Mouse (Mus musculus) B cell, adult 67 days (primary cell): ENCODE measurements around the gene Smurf1. TPM values are rescaled to one million over a fixed set of nuclear protein-coding genes. Genes with fewer than 3 reads are reported as not detected.

Experiments
- total RNA-seq, 2 experiments: library from RNA; stranded (reverse); gene quantifications; 4 replicates each; pipeline ENCODE4 v1.2.4; 2023

Gene Smurf1
- 10 to 100 TPM; 21.5 to 25.2 TPM for total RNA-seq

GRCm38 (mm10) chr5:144965639-144966351, at the start of gene Smurf1:
Gene Smurf1 (minus strand): TSS chr5:144965847.

Other genes with a start within 250 kb of the Smurf1 start
- gene Tmem130, start 204.0 kb downstream of the Smurf1 start, total RNA-seq: not detected
- gene Trrap, start 198.1 kb downstream of the Smurf1 start, total RNA-seq: 100 to 1,000 TPM; 151 to 153 TPM
- gene Gm4871, start 66.9 kb upstream of the Smurf1 start, total RNA-seq: not detected
- not detected for gene 1700018F24Rik, start 77.1 kb upstream of the Smurf1 start, total RNA-seq
- 10 to 100 TPM; 92.3 to 99.4 TPM for gene Arpc1a, start 118.0 kb upstream of the Smurf1 start, total RNA-seq
- gene Kpna7, start 118.2 kb upstream of the Smurf1 start, total RNA-seq: not detected
- 100 to 1,000 TPM; 496 to 499 TPM for gene Arpc1b, start 148.4 kb upstream of the Smurf1 start, total RNA-seq
- gene Pdap1, start 174.4 kb upstream of the Smurf1 start, total RNA-seq: 10 to 100 TPM; 48.3 to 56.8 TPM
- 100 to 1,000 TPM; 196 to 197 TPM for gene Bud31, start 174.5 kb upstream of the Smurf1 start, total RNA-seq
- 10 to 100 TPM; 22.1 to 23.9 TPM for gene Ptcd1, start 201.3 kb upstream of the Smurf1 start, total RNA-seq
- 10 to 100 TPM; 41.5 to 43.8 TPM for gene Cpsf4, start 201.4 kb upstream of the Smurf1 start, total RNA-seq
- 100 to 1,000 TPM; 114 to 135 TPM for gene Atp5j2, start 226.2 kb upstream of the Smurf1 start, total RNA-seq
- 10 to 100 TPM; 34.9 TPM for gene Zkscan14, start 236.0 kb upstream of the Smurf1 start, total RNA-seq
- gene Zkscan5, start 238.7 kb upstream of the Smurf1 start, total RNA-seq: 1 to 10 TPM; 9.5 to 9.9 TPM